Mouse (Mus musculus) kidney, postnatal 10 days (tissue): ENCODE measurements around the gene Ifnk.

Experiments used
- DNase-seq: peaks from one replicate; pipeline ENCODE4 v3.0.0; 2021; ENCODE audit warnings: mixed read lengths

Ifnk gene

DNA sequence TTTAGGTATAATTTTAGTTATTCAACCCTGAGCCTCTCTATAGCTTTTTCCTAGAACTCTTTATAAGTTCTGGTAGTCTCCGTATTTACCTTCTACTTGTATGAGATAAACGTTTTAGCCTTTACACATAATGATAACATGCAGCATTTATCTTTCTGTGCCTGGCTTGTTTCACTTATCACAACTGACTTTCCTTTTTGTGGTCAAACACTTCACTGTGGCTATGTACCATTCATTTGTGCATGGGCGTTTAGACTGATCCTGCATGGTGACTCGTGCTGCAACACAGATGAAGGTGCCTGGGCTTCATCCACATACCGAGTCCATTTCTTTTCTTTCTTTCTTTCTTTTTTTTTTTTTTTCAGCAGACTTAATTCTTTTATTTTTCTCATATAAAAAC lies 49.8 kb downstream of the Ifnk start:
- DNase-seq: no peak
